Mouse (Mus musculus): ENCODE data around the gene Jchain. TPM values are rescaled to one million over a fixed set of nuclear protein-coding genes. Genes with fewer than 3 reads are reported as not detected.
A peak's percentile ranks its signal among the peaks of the same experiment; 100 is the strongest.

Gene Jchain
- polyA plus RNA-seq (2014; fragmentation: Nextera tagmentation; extraction: Ambion mirVana): 0.21 TPM in 1 of 2 replicates, not detected in the other

- H3K27me3 ChIP-seq (ENCODE audit: control insufficient read depth, insufficient read depth, low read length): no peaks in the 10 kb centered on the region
- H3K9me3 ChIP-seq (replicated peaks; ENCODE audit: control insufficient read depth, low read length): no peaks in the 10 kb centered on the region
- H3K27ac ChIP-seq (ENCODE audit: low read depth, low read length): no peak within 1 kb of the TSS
- no peak within 1 kb of the TSS for H3K4me3 ChIP-seq (ENCODE audit: low read depth, low read length)
- H3K9ac ChIP-seq (ENCODE audit: low read depth, low read length): no peak within 1 kb of the TSS
- 0 out of 2 replicates have a peak, but pooled peaks cover under 1% of the 10 kb centered on the region for H3K4me1 ChIP-seq (ENCODE audit: control insufficient read depth, insufficient read depth, low read length)
- ATAC-seq (replicated peaks; ENCODE audit: insufficient number of reproducible peaks, low FRiP score, low TSS enrichment): no peak
- H3K36me3 ChIP-seq (ENCODE audit: control insufficient read depth, insufficient read depth, low read length): no peaks in the 10 kb centered on the region
- no peak within 1 kb of the TSS for H3K4me2 ChIP-seq
- 77% methylated on average over 3 of the region's 3 CpGs for WGBS (ENCODE audit: insufficient replicate concordance)
Measured at GRCm38 (mm10) chr5:88527657-88528056, at the start of gene Jchain. Gene Jchain (minus strand): TSS chr5:88527891.

- Histone ChIP-seq H3K27ac (ENCODE audit: low read depth, low read length) (no peak overlapping the region), H3K27me3 (ENCODE audit: control insufficient read depth, insufficient read depth, low read length) (no peaks in the 10 kb centered on the region), H3K9ac (ENCODE audit: low read depth, low read length) (no peak overlapping the region), H3K36me3 (ENCODE audit: control insufficient read depth, insufficient read depth, low read length) (no peaks in the 10 kb centered on the region), H3K9me3 (replicated peaks; ENCODE audit: control insufficient read depth, low read length) (no peaks in the 10 kb centered on the region), H3K4me3 (ENCODE audit: low read depth, low read length) (no peak overlapping the region), H3K4me2 (no peak overlapping the region), H3K4me1 (ENCODE audit: control insufficient read depth, insufficient read depth, low read length) (no peaks in the 10 kb centered on the region)
- no peak for ATAC-seq (replicated peaks; ENCODE audit: insufficient number of reproducible peaks, low FRiP score, low TSS enrichment)
- 50% methylated on average over 3 of the region's 3 CpGs for WGBS (ENCODE audit: insufficient replicate concordance)
Measured at GRCm38 (mm10) chr5:88575506-88576338, 48.0 kb upstream of the Jchain start.

- Histone ChIP-seq H3K4me1 (ENCODE audit: control insufficient read depth, insufficient read depth, low read length) (no peaks in the 10 kb centered on the region), H3K27ac (ENCODE audit: low read depth, low read length) (no peak overlapping the region), H3K4me3 (ENCODE audit: low read depth, low read length) (no peak overlapping the region), H3K4me2 (no peak overlapping the region), H3K9me3 (replicated peaks; ENCODE audit: control insufficient read depth, low read length) (no peaks in the 10 kb centered on the region), H3K9ac (ENCODE audit: low read depth, low read length) (no peak overlapping the region), H3K27me3 (ENCODE audit: control insufficient read depth, insufficient read depth, low read length) (no peaks in the 10 kb centered on the region), H3K36me3 (ENCODE audit: control insufficient read depth, insufficient read depth, low read length) (no peaks in the 10 kb centered on the region)
- ATAC-seq (replicated peaks; ENCODE audit: insufficient number of reproducible peaks, low FRiP score, low TSS enrichment): no peak
- 88% methylated on average over 3 of the region's 3 CpGs for WGBS (ENCODE audit: insufficient replicate concordance)
Measured at GRCm38 (mm10) chr5:88574829-88575228, 47.1 kb upstream of the Jchain start.

- no peak overlapping the region for H3K4me2 ChIP-seq
- H3K4me3 ChIP-seq (ENCODE audit: low read depth, low read length): no peak overlapping the region
- no peak for ATAC-seq (replicated peaks; ENCODE audit: insufficient number of reproducible peaks, low FRiP score, low TSS enrichment)
- peaks cover 4% of the 10 kb centered on the region; the same call in 1 of the 2 replicates for H3K4me1 ChIP-seq (ENCODE audit: control insufficient read depth, insufficient read depth, low read length)
- WGBS (ENCODE audit: insufficient replicate concordance): 86% methylated on average over 3 of the region's 3 CpGs
- H3K27me3 ChIP-seq (ENCODE audit: control insufficient read depth, insufficient read depth, low read length): no peaks in the 10 kb centered on the region
- no peaks in the 10 kb centered on the region for H3K36me3 ChIP-seq (ENCODE audit: control insufficient read depth, insufficient read depth, low read length)
- no peak overlapping the region for H3K27ac ChIP-seq (ENCODE audit: low read depth, low read length)
- H3K9me3 ChIP-seq (replicated peaks; ENCODE audit: control insufficient read depth, low read length): no peaks in the 10 kb centered on the region
- H3K9ac ChIP-seq (ENCODE audit: low read depth, low read length): no peak overlapping the region
Measured at GRCm38 (mm10) chr5:88569541-88569940, 41.9 kb upstream of the Jchain start.

GRCm38 (mm10) chr5:88566034-88566841 lies 38.5 kb upstream of the Jchain start:
- Histone ChIP-seq H3K27me3 (ENCODE audit: control insufficient read depth, insufficient read depth, low read length) (no peaks in the 10 kb centered on the region), H3K9ac (ENCODE audit: low read depth, low read length) (peak overlapping the region; percentile 93), H3K4me2 (peak overlapping the region; percentile 73), H3K4me1 (ENCODE audit: control insufficient read depth, insufficient read depth, low read length) (peaks cover 4% of the 10 kb centered on the region; the same call in 1 of the 2 replicates), H3K9me3 (replicated peaks; ENCODE audit: control insufficient read depth, low read length) (no peaks in the 10 kb centered on the region), H3K36me3 (ENCODE audit: control insufficient read depth, insufficient read depth, low read length) (no peaks in the 10 kb centered on the region), H3K27ac (ENCODE audit: low read depth, low read length) (peak overlapping the region; percentile 93; the same call in 1 of the 2 replicates), H3K4me3 (ENCODE audit: low read depth, low read length) (peak overlapping the region; percentile 93)
- ATAC-seq (replicated peaks; ENCODE audit: insufficient number of reproducible peaks, low FRiP score, low TSS enrichment): no peak
- WGBS (ENCODE audit: insufficient replicate concordance): 3% methylated on average over 14 of the region's 14 CpGs

GRCm38 (mm10) chr5:88565148-88566033 lies 37.7 kb upstream of the Jchain start:
- Histone ChIP-seq H3K4me3 (ENCODE audit: low read depth, low read length) (peak overlapping the region; percentile 93), H3K9me3 (replicated peaks; ENCODE audit: control insufficient read depth, low read length) (no peaks in the 10 kb centered on the region), H3K4me1 (ENCODE audit: control insufficient read depth, insufficient read depth, low read length) (peaks cover 4% of the 10 kb centered on the region; the same call in 1 of the 2 replicates), H3K4me2 (peak overlapping the region; percentile 73), H3K27me3 (ENCODE audit: control insufficient read depth, insufficient read depth, low read length) (no peaks in the 10 kb centered on the region), H3K9ac (ENCODE audit: low read depth, low read length) (peak overlapping the region; percentile 93), H3K36me3 (ENCODE audit: control insufficient read depth, insufficient read depth, low read length) (no peaks in the 10 kb centered on the region), H3K27ac (ENCODE audit: low read depth, low read length) (peak overlapping the region; percentile 93)
- peak; percentile 68 for ATAC-seq (replicated peaks; ENCODE audit: insufficient number of reproducible peaks, low FRiP score, low TSS enrichment)
- under 1% methylated on average over 71 of the region's 119 CpGs for WGBS (ENCODE audit: insufficient replicate concordance)

- 0% methylated on average over 59 of the region's 71 CpGs for WGBS (ENCODE audit: insufficient replicate concordance)
Measured at GRCm38 (mm10) chr5:88564501-88565147, 36.9 kb upstream of the Jchain start, which contains the start of gene Rufy3. Gene Rufy3 (plus strand): TSS chr5:88565040.

More at GRCm38 (mm10) chr5:88564501-88565147, 36.9 kb upstream of the Jchain start, which contains the start of gene Rufy3:
- Histone ChIP-seq H3K9ac (ENCODE audit: low read depth, low read length) (peak within 1 kb of the TSS; percentile 93), H3K4me1 (ENCODE audit: control insufficient read depth, insufficient read depth, low read length) (peaks cover 4% of the 10 kb centered on the region; the same call in 1 of the 2 replicates), H3K4me2 (peak within 1 kb of the TSS; percentile 73), H3K9me3 (replicated peaks; ENCODE audit: control insufficient read depth, low read length) (no peaks in the 10 kb centered on the region), H3K4me3 (ENCODE audit: low read depth, low read length) (peak within 1 kb of the TSS; percentile 93), H3K36me3 (ENCODE audit: control insufficient read depth, insufficient read depth, low read length) (no peaks in the 10 kb centered on the region), H3K27ac (ENCODE audit: low read depth, low read length) (peak within 1 kb of the TSS; percentile 93), H3K27me3 (ENCODE audit: control insufficient read depth, insufficient read depth, low read length) (no peaks in the 10 kb centered on the region)
- peak; percentile 94 for ATAC-seq (replicated peaks; ENCODE audit: insufficient number of reproducible peaks, low FRiP score, low TSS enrichment)
